Mouse (Mus musculus): ENCODE measurements around the gene Ccdc89. TPM values are rescaled to one million over a fixed set of nuclear protein-coding genes. Genes with fewer than 3 reads are reported as not detected.

Gene Ccdc89
- polyA plus RNA-seq, 1 experiment: not detected

DNA sequence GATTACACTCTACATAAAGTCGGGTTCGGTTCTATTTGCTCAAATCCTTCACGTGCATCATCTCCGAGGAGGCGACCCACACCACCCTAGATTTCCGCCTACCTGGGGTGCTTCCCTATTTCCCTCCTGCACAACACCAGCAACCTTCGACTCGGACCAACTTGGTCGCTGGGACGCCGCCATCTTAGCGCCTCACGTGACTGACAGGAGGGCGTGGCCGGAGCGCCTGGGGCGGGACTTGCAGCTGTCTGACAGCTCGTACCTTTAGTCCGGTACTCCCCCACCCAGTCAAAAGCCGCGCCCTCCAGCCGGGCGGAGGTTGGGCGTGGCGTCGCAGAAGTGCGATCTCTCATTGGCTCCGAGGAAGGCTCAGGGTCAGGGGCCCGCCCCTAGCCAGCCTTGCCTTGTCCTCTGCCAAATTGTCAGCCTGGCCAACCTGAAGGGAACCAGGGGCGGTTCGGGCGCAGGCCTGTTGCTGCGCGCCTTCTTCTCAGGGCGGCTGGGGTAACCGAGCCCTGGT, 49.5 kb downstream of the Ccdc89 start, which contains the start of gene Tmem126b:
Tmem126b (minus strand) TSS at position 209 of the 520 bp plus-strand sequence.
- peak within 1 kb of the TSS; percentile 80 for H3K4me3 ChIP-seq (ENCODE audit: low read depth, low read length)
- peak; percentile 77 for TF ChIP-seq POLR2A (IDR thresholded peaks at IDR 0.05; ENCODE audit: low read depth, low read length)
- no peak for TF ChIP-seq CTCF (IDR thresholded peaks at IDR 0.05; ENCODE audit: extremely low read depth, insufficient read length, insufficient replicate concordance, low read depth, low read length)
- 0 out of 2 replicates have a peak, but pooled peaks cover 3% of the 10 kb centered on the region for H3K36me3 ChIP-seq (ENCODE audit: control insufficient read depth, insufficient read depth, low read length)
- H3K27me3 ChIP-seq (ENCODE audit: control insufficient read depth, insufficient read depth, low read length): peaks cover 4% of the 10 kb centered on the region; the same call in 1 of the 2 replicates
- peak within 1 kb of the TSS; percentile 61 for H3K27ac ChIP-seq (ENCODE audit: insufficient read depth, low read depth, low read length)
- H3K4me1 ChIP-seq (ENCODE audit: control insufficient read depth, insufficient read depth, insufficient read length, low read length): no peaks in the 10 kb centered on the region
- under 1% methylated on average over 36 of the region's 36 CpGs for WGBS

DNA sequence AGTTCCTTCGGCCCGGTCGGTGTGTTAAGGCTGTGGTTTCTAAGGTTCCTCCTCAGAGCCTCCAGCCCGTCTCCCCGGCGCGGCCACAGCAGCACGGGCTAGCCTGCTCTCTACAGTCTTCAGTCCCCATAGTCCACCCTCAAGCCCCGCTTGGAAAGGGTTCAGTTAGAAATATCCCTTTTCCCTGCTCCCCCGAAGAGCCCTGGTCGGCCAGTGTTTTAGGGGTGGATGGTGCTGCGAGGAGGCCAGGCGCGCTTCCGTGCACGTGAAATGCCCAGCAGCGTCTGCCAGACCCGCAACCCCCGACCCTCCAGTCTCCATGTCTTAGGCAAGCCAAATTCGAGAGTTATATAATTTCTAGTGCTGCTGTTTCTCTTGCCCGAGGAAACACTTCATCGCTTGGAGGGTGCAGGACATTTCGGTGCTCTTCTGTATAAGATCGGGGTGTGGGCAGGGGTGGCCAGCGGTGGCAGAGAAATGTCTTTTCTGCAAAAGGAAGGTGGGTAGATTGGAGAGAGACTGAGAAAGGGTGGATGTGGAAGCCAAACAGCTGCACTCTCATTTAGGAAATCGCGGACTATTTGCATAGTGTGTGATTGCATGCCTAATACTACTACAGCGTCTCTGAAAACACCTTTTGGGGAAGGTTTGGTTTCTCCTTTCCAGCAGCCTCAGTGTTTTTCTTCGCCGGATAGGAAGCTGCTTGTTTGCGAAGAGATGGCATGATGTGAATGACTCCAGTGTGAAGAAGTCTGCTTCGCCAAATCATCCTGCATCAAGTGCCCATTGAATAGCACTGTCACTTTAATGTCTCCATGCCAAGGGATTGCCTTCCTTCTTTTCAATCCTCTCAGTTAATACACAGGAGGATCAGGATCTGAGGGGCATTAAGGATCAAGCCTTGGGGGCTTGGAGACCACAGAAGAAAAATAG, 50.2 kb downstream of the Ccdc89 start, which contains the start of gene Dlg2:
Dlg2 (plus strand) TSS at position 360 of the 933 bp plus-strand sequence.
- Histone ChIP-seq H3K4me3 (ENCODE audit: low read depth, low read length) (peak within 1 kb of the TSS; percentile 80), H3K4me1 (ENCODE audit: control insufficient read depth, insufficient read depth, insufficient read length, low read length) (no peaks in the 10 kb centered on the region), H3K27ac (ENCODE audit: insufficient read depth, low read depth, low read length) (peak within 1 kb of the TSS; percentile 61), H3K27me3 (ENCODE audit: control insufficient read depth, insufficient read depth, low read length) (peaks cover 4% of the 10 kb centered on the region; the same call in 1 of the 2 replicates), H3K36me3 (ENCODE audit: control insufficient read depth, insufficient read depth, low read length) (no peaks in the 10 kb centered on the region)
- under 1% methylated on average over 32 of the region's 32 CpGs for WGBS
- TF ChIP-seq POLR2A (IDR thresholded peaks at IDR 0.05; ENCODE audit: low read depth, low read length) (no peak), CTCF (IDR thresholded peaks at IDR 0.05; ENCODE audit: extremely low read depth, insufficient read length, insufficient replicate concordance, low read depth, low read length) (no peak)

Other genes with a start within 250 kb of the Ccdc89 start
- not detected in 2 replicates for gene Ccdc83, start 160.8 kb upstream of the Ccdc89 start, polyA plus RNA-seq (2012; rRNA removed)
- 4.2 and 5.1 TPM in 2 replicates for gene Sytl2, start 124.3 kb upstream of the Ccdc89 start, polyA plus RNA-seq (2012; rRNA removed)
- 18.1 and 31.3 TPM in 2 replicates for gene Crebzf, start 16.2 kb downstream of the Ccdc89 start, polyA plus RNA-seq (2012; rRNA removed)
- gene Tmem126a, start 30.7 kb downstream of the Ccdc89 start, polyA plus RNA-seq (2012; rRNA removed): 7.2 and 8.4 TPM in 2 replicates
- gene Tmem126b, start 49.4 kb downstream of the Ccdc89 start, polyA plus RNA-seq (2012; rRNA removed): 4.8 and 6.5 TPM in 2 replicates
- 0.38 and 0.56 TPM in 2 replicates for gene Dlg2, start 50.1 kb downstream of the Ccdc89 start, polyA plus RNA-seq (2012; rRNA removed)

All from small intestine, adult 2 months (tissue).